Mouse (Mus musculus): ENCODE data around the gene Brd1. TPM values are rescaled to one million over a fixed set of nuclear protein-coding genes. Genes with fewer than 3 reads are reported as not detected.
A peak's percentile ranks its signal among the peaks of the same experiment; 100 is the strongest.

Brd1 gene
- polyA plus RNA-seq, 1 experiment from 2014 or later = 5.6 TPM

GRCm38 (mm10) chr15:88733041-88733751 is 837 bp downstream of the Brd1 start:
- H3K9me3 ChIP-seq (ENCODE audit: low read length) = no peaks in the 10 kb centered on the region
- no peaks in the 10 kb centered on the region for H3K27me3 ChIP-seq (ENCODE audit: insufficient read depth, low read length)
- H3K36me3 ChIP-seq (replicated peaks; ENCODE audit: insufficient read depth, low read length) = peaks cover 24% of the 10 kb centered on the region
- DNase-seq = peak; percentile 71
- H3K9ac ChIP-seq (replicated peaks) = peak overlapping the region; percentile 91
- 4% methylated on average over 50 of the region's 86 CpGs for WGBS (ENCODE audit: insufficient replicate concordance)
- no peak for TF ChIP-seq EP300 (IDR thresholded peaks at IDR 0.05; ENCODE audit: low read depth)
- no peak for TF ChIP-seq CTCF (IDR thresholded peaks at IDR 0.05; ENCODE audit: low read depth)
- peak; percentile 68 for ATAC-seq
- peaks cover 40% of the 10 kb centered on the region for H3K4me1 ChIP-seq (ENCODE audit: insufficient read depth)
- H3K27ac ChIP-seq (ENCODE audit: low read depth) = peak overlapping the region; percentile 95
- peak overlapping the region; percentile 96 for H3K4me3 ChIP-seq (ENCODE audit: low read depth, low read length)
- peak overlapping the region; percentile 92 for H3K4me2 ChIP-seq (ENCODE audit: low read depth, low read length)

DNA sequence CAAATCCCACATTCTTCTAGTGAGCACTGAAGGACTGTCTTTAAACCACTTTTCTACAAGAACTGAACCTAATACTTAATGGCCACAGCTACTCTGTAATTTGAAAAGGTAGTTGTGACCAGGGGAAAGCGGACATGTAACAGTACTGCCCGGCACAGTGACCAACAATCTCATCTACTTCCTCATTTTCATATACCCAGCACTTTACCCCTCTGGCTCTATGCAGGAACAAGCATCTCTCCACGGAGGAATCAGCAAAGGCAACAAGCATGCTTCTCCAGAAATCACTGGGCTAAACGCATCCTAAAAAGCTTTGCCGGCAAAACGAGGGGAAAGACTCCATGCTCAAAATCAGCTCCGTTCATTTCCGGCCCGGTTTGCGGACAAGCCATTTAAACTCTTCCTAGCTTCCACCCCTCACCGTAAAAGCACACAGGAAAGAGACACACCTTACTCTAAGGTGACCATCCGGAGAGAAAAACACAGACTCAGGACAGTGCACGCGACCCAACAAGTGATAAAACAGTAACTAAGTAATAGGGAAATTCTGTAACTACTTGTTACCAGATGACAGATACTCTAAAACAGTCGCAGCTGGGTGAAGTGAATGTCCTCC is 1.5 kb downstream of the Brd1 start:
- peak overlapping the region; percentile 96 for H3K4me3 ChIP-seq (ENCODE audit: low read depth, low read length)

DNA sequence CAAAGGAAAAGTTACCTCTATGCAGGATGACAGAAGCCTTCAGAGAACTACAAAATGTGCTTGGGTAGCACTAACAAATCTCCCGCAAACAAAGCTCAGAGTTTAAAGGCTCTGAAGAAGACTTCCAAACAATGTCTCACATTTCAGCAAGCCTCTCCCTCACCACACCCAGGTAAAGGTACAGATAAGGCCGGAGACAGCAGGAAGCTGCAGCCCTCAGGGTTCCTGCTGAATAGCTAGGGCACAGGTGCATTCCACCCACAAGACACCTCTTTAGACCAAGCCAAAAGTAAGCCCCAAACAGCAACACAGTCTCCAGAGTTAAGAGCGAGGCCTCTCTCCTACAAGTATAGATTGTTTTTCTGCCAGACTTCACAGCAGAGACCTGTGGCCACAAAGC is 3.3 kb downstream of the Brd1 start:
- Histone ChIP-seq H3K4me1 (ENCODE audit: insufficient read depth) (peaks cover 36% of the 10 kb centered on the region), H3K27ac (ENCODE audit: low read depth) (no peak overlapping the region), H3K36me3 (replicated peaks; ENCODE audit: insufficient read depth, low read length) (peaks cover 39% of the 10 kb centered on the region), H3K27me3 (ENCODE audit: insufficient read depth, low read length) (no peaks in the 10 kb centered on the region), H3K4me3 (ENCODE audit: low read depth, low read length) (no peak overlapping the region), H3K9ac (replicated peaks) (no peak overlapping the region), H3K9me3 (ENCODE audit: low read length) (no peaks in the 10 kb centered on the region), H3K4me2 (ENCODE audit: low read depth, low read length) (no peak overlapping the region)
- ATAC-seq = no peak
- DNase-seq = no peak
- WGBS (ENCODE audit: insufficient replicate concordance) = 57% methylated on average over 3 of the region's 3 CpGs
- TF ChIP-seq CTCF (IDR thresholded peaks at IDR 0.05; ENCODE audit: low read depth) = no peak
- no peak for TF ChIP-seq EP300 (IDR thresholded peaks at IDR 0.05; ENCODE audit: low read depth)

More for the DNA sequence above, 1.5 kb downstream of the Brd1 start:
- no peaks in the 10 kb centered on the region for H3K27me3 ChIP-seq (ENCODE audit: insufficient read depth, low read length)
- H3K9ac ChIP-seq (replicated peaks) = peak overlapping the region; percentile 91
- H3K9me3 ChIP-seq (ENCODE audit: low read length) = no peaks in the 10 kb centered on the region
- H3K36me3 ChIP-seq (replicated peaks; ENCODE audit: insufficient read depth, low read length) = peaks cover 28% of the 10 kb centered on the region
- H3K4me2 ChIP-seq (ENCODE audit: low read depth, low read length) = peak overlapping the region; percentile 92
- peak overlapping the region; percentile 95; the same call in 1 of the 2 replicates for H3K27ac ChIP-seq (ENCODE audit: low read depth)
- peaks cover 40% of the 10 kb centered on the region for H3K4me1 ChIP-seq (ENCODE audit: insufficient read depth)
- ATAC-seq (no peak), DNase-seq (no peak)
- TF ChIP-seq CTCF (IDR thresholded peaks at IDR 0.05; ENCODE audit: low read depth) = no peak
- 11% methylated on average over 15 of the region's 15 CpGs for WGBS (ENCODE audit: insufficient replicate concordance)

GRCm38 (mm10) chr15:88727204-88727603 is 6.8 kb downstream of the Brd1 start:
- Histone ChIP-seq H3K27me3 (ENCODE audit: insufficient read depth, low read length) (no peaks in the 10 kb centered on the region), H3K27ac (ENCODE audit: low read depth) (no peak overlapping the region), H3K9ac (replicated peaks) (no peak overlapping the region), H3K4me1 (ENCODE audit: insufficient read depth) (peaks cover 17% of the 10 kb centered on the region), H3K4me3 (ENCODE audit: low read depth, low read length) (no peak overlapping the region), H3K9me3 (ENCODE audit: low read length) (no peaks in the 10 kb centered on the region), H3K4me2 (ENCODE audit: low read depth, low read length) (no peak overlapping the region), H3K36me3 (replicated peaks; ENCODE audit: insufficient read depth, low read length) (peaks cover 67% of the 10 kb centered on the region)
- ATAC-seq = no peak
- TF ChIP-seq CTCF (IDR thresholded peaks at IDR 0.05; ENCODE audit: low read depth) (no peak), EP300 (IDR thresholded peaks at IDR 0.05; ENCODE audit: low read depth) (no peak)
- no peak for DNase-seq
- WGBS (ENCODE audit: insufficient replicate concordance) = 45% methylated on average over 3 of the region's 3 CpGs

- no peak for TF ChIP-seq EP300 (IDR thresholded peaks at IDR 0.05; ENCODE audit: low read depth)
- no peak for TF ChIP-seq CTCF (IDR thresholded peaks at IDR 0.05; ENCODE audit: low read depth)
- no peak overlapping the region for H3K4me2 ChIP-seq (ENCODE audit: low read depth, low read length)
- H3K27me3 ChIP-seq (ENCODE audit: insufficient read depth, low read length) = no peaks in the 10 kb centered on the region
- H3K9me3 ChIP-seq (ENCODE audit: low read length) = no peaks in the 10 kb centered on the region
- ATAC-seq = no peak
- H3K27ac ChIP-seq (ENCODE audit: low read depth) = no peak overlapping the region
- H3K4me1 ChIP-seq (ENCODE audit: insufficient read depth) = no peaks in the 10 kb centered on the region
- no peak for DNase-seq
- H3K4me3 ChIP-seq (ENCODE audit: low read depth, low read length) = no peak overlapping the region
- WGBS (ENCODE audit: insufficient replicate concordance) = 85% methylated on average over 5 of the region's 5 CpGs
- no peak overlapping the region for H3K9ac ChIP-seq (replicated peaks)
- peaks cover 75% of the 10 kb centered on the region for H3K36me3 ChIP-seq (replicated peaks; ENCODE audit: insufficient read depth, low read length)
Measured at GRCm38 (mm10) chr15:88725036-88725435, 9.0 kb downstream of the Brd1 start.

DNA sequence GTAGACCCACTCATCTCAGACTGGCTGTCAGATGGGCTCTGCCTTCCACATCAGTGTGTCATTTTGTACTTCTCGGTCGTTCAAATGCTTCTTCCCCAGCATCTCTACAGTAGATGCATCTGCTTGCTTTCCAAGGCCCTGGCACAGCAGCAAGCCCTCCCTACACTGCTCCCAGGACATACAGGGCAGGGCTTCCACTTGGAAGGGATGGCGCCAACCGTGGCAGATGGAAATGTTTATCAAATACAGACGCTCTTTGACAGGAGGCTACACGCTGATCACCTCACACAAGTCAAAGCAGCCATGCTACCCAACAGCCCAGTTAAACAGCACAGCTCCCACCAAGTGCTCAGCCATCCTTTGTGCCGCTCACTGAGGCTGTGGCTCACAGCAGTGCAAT is 9.7 kb downstream of the Brd1 start:
- ATAC-seq (no peak), DNase-seq (no peak)
- no peak overlapping the region for H3K9ac ChIP-seq (replicated peaks)
- H3K4me3 ChIP-seq (ENCODE audit: low read depth, low read length) = no peak overlapping the region
- WGBS (ENCODE audit: insufficient replicate concordance) = 88% methylated on average over 7 of the region's 7 CpGs
- peaks cover 68% of the 10 kb centered on the region for H3K36me3 ChIP-seq (replicated peaks; ENCODE audit: insufficient read depth, low read length)
- no peak overlapping the region for H3K27ac ChIP-seq (ENCODE audit: low read depth)
- H3K27me3 ChIP-seq (ENCODE audit: insufficient read depth, low read length) = no peaks in the 10 kb centered on the region
- H3K4me1 ChIP-seq (ENCODE audit: insufficient read depth) = no peaks in the 10 kb centered on the region
- H3K9me3 ChIP-seq (ENCODE audit: low read length) = no peaks in the 10 kb centered on the region
- H3K4me2 ChIP-seq (ENCODE audit: low read depth, low read length) = no peak overlapping the region
- TF ChIP-seq EP300 (IDR thresholded peaks at IDR 0.05; ENCODE audit: low read depth) (no peak), CTCF (IDR thresholded peaks at IDR 0.05; ENCODE audit: low read depth) (no peak)

All from liver, postnatal 0 days (tissue).